Mouse (Mus musculus): ENCODE data around the gene Celsr2. TPM values are rescaled to one million over a fixed set of nuclear protein-coding genes. Genes with fewer than 3 reads are reported as not detected.

Celsr2 gene
- polyA plus RNA-seq, 1 experiment from 2014 or later = not detected

Other genes with a start within 250 kb of the Celsr2 start
- gene Amigo1, start 229.2 kb downstream of the Celsr2 start, polyA plus RNA-seq (2018) = 0.90 to 2.1 TPM (median 1.1 TPM) in 3 replicates
- gene Cyb561d1, start 214.3 kb downstream of the Celsr2 start, polyA plus RNA-seq (2018) = 7.2 to 11.4 TPM (median 8.4 TPM) in 3 replicates
- gene Atxn7l2, start 204.6 kb downstream of the Celsr2 start, polyA plus RNA-seq (2018) = 1.9 to 3.0 TPM (median 2.4 TPM) in 3 replicates
- gene Sypl2, start 188.9 kb downstream of the Celsr2 start, polyA plus RNA-seq (2018) = 0.04 TPM in 1 of 3 replicates, not detected in the others
- 106 to 127 TPM (median 113 TPM) in 3 replicates for gene Psma5, start 158.6 kb downstream of the Celsr2 start, polyA plus RNA-seq (2018)
- gene Sort1, start 131.5 kb downstream of the Celsr2 start, polyA plus RNA-seq (2018) = 26.1 to 55.7 TPM (median 27.5 TPM) in 3 replicates
- not detected in 3 replicates for gene Mybphl, start 50.6 kb downstream of the Celsr2 start, polyA plus RNA-seq (2018)
- 3.1 to 7.0 TPM (median 3.1 TPM) in 3 replicates for gene Psrc1, start 31.7 kb downstream of the Celsr2 start, polyA plus RNA-seq (2018)
- 98.2 to 210 TPM (median 113 TPM) in 3 replicates for gene Sars, start 29.7 kb upstream of the Celsr2 start, polyA plus RNA-seq (2018)
- not detected in 3 replicates for gene 1700013F07Rik, start 118.6 kb upstream of the Celsr2 start, polyA plus RNA-seq (2018)
- gene 5330417C22Rik, start 121.0 kb upstream of the Celsr2 start, polyA plus RNA-seq (2018) = not detected in 3 replicates
- 40.7 to 43.1 TPM (median 41.5 TPM) in 3 replicates for gene Tmem167b, start 146.9 kb upstream of the Celsr2 start, polyA plus RNA-seq (2018)
- 23.0 to 37.5 TPM (median 26.9 TPM) in 3 replicates for gene Taf13, start 156.1 kb upstream of the Celsr2 start, polyA plus RNA-seq (2018)
- gene Wdr47, start 175.7 kb upstream of the Celsr2 start, polyA plus RNA-seq (2018) = 4.4 to 5.8 TPM (median 5.8 TPM) in 3 replicates
- 48.3 to 56.9 TPM (median 49.1 TPM) in 3 replicates for gene Clcc1, start 238.4 kb upstream of the Celsr2 start, polyA plus RNA-seq (2018)

Measured in macrophage (primary cell).